Mouse (Mus musculus) regulatory T cell (primary cell): Measurements from ENCODE around the gene Obscn.

ENCODE experiments used
- in situ Hi-C: fragments of 300-600 bp; cut with MboI, MseI; formaldehyde crosslinking; loops from one replicate; pipeline ENCODE4 v1.15.1; 2025; ENCODE audit warnings: high pct_unique_total_duplicates

Obscn gene

DNA sequence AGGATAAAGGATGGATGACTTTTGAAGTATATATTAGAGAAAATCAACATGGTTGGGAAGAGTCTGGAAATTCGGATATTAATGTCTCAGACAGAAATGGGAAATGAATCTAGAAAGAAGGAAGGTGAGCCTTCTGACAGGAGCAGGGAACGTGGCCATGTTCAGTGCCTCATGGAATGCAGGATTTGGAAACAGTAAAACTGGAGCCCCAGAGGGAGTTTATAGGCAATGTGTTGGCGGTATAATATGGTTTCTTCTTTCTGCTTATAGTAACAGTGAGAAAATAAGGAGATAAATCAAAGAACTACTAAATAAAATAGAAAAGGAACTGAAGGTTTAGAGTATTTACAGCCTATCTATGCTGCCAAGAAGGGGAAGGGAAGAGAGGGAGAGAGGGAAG is 78.2 kb downstream of the Obscn start:
- in situ Hi-C loops = no loop called here

DNA sequence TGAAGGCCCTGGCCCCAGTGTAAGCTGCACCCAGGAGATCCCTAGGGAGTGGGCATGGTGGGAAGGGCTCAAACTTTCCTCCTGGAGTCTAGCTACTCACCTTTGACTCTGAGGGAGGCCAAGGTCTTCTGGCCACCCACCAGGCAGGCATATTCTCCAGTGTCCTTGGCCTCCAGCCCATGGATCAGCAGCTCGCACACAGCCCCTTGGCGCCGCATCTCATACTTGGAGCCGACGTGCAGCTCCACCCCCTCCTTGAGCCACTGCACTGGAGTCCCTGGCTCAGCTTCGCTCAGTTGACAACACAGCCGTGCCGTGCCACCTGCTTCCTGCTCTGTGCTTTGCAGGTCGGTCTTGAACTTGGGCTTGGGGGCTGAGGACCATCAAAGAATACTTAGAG is 85.2 kb downstream of the Obscn start:
- in situ Hi-C loops = no loop called here

- in situ Hi-C loops = no loop called here
Measured at GRCm38 (mm10) chr11:59044703-59045330, 91.4 kb downstream of the Obscn start.

- in situ Hi-C loops = no loop called here
Measured at GRCm38 (mm10) chr11:59029003-59029402, 107.2 kb downstream of the Obscn start.

DNA sequence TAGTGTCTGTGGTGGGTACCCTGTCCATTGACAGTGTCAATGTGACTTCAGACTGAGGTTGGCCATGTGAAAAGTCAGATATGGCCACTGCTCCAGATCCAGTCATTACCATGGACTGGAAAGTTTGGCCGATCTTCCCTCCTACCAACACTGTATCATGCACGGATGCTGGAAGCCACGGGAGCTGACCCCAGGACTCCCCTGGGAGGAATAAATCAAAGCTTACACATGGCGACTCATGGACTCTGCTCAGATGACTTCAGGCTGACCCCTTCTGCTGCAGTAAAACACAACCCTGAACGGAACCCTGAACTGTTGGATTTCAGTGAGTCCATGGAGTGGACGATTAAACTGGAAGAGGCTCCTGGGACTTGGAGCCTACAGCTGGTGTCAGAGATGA is 109.8 kb downstream of the Obscn start:
- in situ Hi-C loops = no loop called here

- in situ Hi-C loops = no loop called here
Measured at GRCm38 (mm10) chr11:59015052-59015451, 121.2 kb downstream of the Obscn start.

- in situ Hi-C loops = no loop called here
Measured at GRCm38 (mm10) chr11:59002327-59003079, 133.7 kb downstream of the Obscn start.

GRCm38 (mm10) chr11:59000635-59001034 is 135.6 kb downstream of the Obscn start:
- in situ Hi-C loops = no loop called here

DNA sequence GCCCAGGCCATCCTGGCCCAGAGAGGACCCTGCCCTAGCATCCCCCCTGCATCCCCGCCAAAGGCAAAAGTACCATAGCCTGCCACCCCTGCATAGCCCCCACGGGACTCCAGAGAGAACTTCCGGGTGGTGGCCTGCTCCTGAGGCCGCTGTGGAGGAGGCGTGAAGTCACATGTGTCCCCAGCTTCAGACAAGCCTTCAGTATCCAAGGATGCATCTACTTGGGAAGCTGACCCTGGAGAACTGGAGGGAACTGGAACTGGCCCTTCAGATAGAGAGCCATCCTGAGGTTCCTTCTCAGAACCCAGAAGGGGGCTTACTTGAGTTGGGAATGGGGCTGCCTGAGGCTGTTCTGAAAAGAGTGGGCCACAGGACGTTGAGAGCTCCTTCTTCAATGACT is 136.4 kb downstream of the Obscn start:
- in situ Hi-C loops = no loop called here

GRCm38 (mm10) chr11:58999158-58999557 is 137.0 kb downstream of the Obscn start:
- in situ Hi-C loops = no loop called here

DNA sequence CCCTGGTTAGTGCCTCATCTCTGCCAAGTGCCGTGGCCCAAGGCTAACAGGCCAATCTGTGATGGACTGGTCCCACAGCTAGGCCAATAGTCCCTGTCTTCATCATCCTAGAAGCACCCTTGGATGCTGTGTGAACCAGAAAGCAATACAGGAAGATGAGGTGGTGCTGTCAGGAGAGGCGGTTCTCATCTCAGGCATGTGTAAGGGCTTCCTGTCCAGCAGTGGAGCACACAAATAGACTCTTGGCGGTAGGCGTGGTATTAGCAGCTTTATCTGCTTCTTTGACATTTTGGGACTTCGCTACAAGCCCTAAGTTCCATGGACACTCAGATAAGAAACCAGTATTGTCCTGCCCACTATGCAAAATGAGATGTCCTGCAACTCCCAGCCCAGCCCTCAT is 138.7 kb downstream of the Obscn start:
- in situ Hi-C loops = no loop called here

DNA sequence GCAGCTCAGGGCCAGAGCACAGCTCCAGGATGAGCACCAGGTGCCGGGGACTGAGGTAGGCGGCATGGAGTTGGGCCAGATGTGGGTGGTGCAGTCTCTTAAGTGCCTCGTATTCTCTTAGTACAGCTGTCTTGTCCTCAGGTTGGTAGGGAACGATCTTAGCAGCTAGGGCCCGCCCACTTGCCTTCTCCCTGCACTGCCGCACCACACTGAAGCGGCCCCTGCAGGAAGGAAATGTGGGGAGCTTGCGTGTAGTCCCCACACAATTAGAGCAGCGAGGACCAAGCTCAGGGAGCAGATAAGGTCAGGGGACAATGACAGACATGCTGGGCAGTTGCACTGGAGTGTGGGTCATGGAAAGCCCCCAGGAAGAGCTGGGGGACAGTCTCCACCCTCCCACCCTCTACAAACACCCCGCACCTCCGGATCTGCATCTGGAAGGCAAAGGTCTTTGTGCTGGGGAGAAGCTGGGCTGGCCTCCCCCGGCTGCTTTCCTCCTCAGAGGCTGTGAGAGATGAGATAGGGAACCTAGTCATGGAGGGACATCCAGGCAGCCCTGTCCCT is 140.3 kb downstream of the Obscn start:
- in situ Hi-C loops = no loop called here

DNA sequence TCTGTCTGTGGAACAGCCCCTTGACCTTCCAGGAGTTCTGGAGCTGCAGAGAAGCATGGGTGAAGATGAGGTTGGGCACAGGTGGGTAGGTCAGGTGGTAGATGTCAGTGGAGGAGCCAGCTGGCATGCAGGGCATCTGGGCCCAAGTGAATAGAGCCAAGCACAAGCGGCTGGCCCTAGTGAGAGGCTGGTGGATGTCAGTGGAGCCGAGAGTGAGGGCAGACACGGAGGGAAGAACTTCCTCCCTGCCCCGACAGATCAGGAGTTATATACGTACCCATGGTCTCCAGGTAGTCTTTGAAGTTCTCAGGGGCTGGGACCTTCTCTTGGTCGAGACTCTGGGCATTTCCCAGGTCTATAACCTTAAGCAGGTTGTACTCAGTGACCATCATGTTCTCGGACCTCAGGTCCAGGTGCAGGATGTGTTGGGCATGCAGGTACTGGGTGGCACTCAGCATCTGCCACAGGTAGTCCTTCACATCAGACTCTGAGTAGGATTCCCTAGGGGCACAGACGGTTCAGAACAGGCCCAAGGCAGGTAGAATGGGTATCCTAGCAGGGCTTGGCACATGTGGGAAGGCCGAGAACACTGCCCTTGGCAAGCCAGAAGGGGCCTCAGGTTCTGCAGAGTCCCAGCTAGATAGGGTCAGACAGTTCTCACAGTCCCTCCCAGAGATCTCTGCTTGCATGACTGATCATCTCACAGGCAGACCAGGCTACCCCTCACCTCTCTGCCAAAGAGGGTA is 141.0 kb downstream of the Obscn start:
- in situ Hi-C loops = no loop called here

GRCm38 (mm10) chr11:58994337-58994826 is 141.8 kb downstream of the Obscn start:
- in situ Hi-C loops = no loop called here

DNA sequence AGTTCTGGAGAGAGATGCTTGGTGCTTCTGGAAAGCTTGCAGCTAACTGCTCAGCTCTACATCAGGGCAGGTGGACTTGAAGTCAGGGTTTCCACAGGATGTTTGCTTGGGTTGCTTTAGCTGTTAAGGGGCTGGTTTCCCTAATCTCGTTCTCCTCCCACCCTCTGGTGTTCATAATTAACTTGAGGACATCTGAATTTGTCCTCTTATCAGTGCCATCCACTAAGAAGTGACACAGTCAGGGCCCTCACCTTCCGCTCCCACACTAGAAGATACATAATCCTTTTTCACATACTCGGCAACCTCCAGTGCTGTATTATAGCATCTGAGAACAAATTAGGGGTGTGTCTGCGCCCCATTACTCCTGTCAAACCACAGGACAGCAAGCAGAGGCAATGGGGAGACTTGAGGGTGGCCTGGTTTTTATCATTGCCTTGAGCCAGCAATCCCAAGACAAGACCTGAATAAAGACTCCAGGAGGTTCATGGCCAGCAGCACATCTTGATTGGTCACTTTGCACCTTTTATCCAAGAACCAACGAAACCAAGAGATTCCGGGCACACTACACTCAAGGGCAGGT is 143.0 kb downstream of the Obscn start:
- in situ Hi-C loops = no loop called here

- in situ Hi-C loops = no loop called here
Measured at GRCm38 (mm10) chr11:58991911-58992310, 144.3 kb downstream of the Obscn start.

DNA sequence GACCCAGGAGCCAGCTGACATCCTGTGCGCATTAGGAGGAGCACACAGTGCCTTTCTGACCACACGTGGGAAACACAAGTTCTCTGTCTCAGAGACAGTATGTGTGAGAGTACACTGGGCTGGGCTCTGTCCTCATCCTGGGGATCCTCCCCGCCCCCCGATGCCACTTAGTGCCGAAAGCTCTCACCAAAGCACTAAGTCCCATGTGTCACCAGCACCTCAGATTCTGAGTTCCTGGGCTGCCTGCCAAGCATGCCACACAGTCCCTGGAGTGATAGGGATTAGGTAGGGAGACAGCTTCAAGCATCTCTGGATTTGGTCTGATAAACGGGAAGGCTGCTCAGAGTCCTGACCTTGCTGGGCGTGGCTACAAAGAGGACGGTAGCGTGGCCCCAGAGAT is 145.4 kb downstream of the Obscn start:
- in situ Hi-C loops = no loop called here

GRCm38 (mm10) chr11:58990141-58990540 is 146.1 kb downstream of the Obscn start:
- in situ Hi-C loops = no loop called here

GRCm38 (mm10) chr11:58989166-58989565 is 147.0 kb downstream of the Obscn start:
- in situ Hi-C loops = no loop called here

DNA sequence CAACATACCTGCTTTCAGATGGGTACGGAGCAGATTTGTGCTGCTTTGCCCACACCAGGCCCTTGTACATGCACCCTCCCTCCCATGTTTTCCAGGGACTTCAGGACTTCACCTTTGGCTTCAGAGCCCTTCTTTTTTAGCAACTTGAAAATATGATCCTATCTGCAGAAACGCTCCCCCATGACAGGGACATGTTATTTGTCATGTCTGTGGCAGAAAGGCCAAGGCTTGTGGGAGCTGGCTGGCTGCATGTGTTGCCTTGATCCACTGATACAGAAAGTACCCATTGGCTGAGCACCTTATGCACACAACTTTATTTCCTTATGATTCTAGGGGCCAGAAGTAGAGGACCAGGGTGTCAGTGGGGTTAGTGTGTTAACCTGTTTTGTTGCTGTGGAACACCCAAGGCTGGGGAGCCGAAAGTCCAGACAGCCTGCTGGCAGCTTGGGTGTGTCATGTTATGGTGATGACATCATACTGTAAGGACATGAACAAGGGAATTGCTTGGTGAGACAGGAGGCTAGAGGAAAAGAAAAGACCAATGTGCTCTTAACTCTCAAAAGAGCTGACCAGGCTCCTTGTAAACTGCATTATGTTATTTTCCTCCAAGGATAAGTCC is 150.8 kb downstream of the Obscn start:
- in situ Hi-C loops = no loop called here

GRCm38 (mm10) chr11:58984657-58985056 is 151.5 kb downstream of the Obscn start:
- in situ Hi-C loops = no loop called here
